Mouse (Mus musculus) frontal cortex, postnatal 36 days (tissue): ENCODE data around the gene Sbsn.
"Not testable (repeated sequence)": the region's sequence is repeated elsewhere in the genome, so short reads cannot be mapped to it uniquely, and the experiment has no call there.

ENCODE experiments used
- DNase-seq, 2 experiments: peaks; one replicate each; pipeline ENCODE4 v3.0.0; 2022; ENCODE audit warnings: low spot score in 2 of 2

The Sbsn gene

GRCm38 (mm10) chr7:30751086-30751669, at the start of gene Sbsn:
Gene Sbsn (plus strand): TSS chr7:30751471.
- DNase-seq: no peak

GRCm38 (mm10) chr7:30706214-30706882, 44.9 kb upstream of the Sbsn start:
- no peak for DNase-seq

- DNase-seq: no peak
Observed at GRCm38 (mm10) chr7:30707441-30707840, 43.8 kb upstream of the Sbsn start.

- no peak for DNase-seq
Observed at GRCm38 (mm10) chr7:30711942-30712341, 39.3 kb upstream of the Sbsn start, which contains the start of gene Atp4a. Gene Atp4a (plus strand): TSS chr7:30712209.

- peak; percentile 33 to 56 for DNase-seq
Observed at GRCm38 (mm10) chr7:30717006-30717715, 34.1 kb upstream of the Sbsn start.

- no peak for DNase-seq
Observed at GRCm38 (mm10) chr7:30717716-30718046, 33.6 kb upstream of the Sbsn start.

GRCm38 (mm10) chr7:30719669-30720068, 31.6 kb upstream of the Sbsn start:
- DNase-seq: no peak

- no peak for DNase-seq
Observed at GRCm38 (mm10) chr7:30721286-30721685, 30.0 kb upstream of the Sbsn start.

- DNase-seq: no peak
Observed at GRCm38 (mm10) chr7:30723274-30723953, 27.9 kb upstream of the Sbsn start.

GRCm38 (mm10) chr7:30728214-30728613, 23.1 kb upstream of the Sbsn start:
- DNase-seq: no peak

- no peak for DNase-seq
Observed at GRCm38 (mm10) chr7:30728739-30729395, 22.4 kb upstream of the Sbsn start.

- peak; percentile 97 to 98 for DNase-seq
Observed at GRCm38 (mm10) chr7:30729396-30730063, 21.7 kb upstream of the Sbsn start, which contains the start of gene Tmem147. Gene Tmem147 (minus strand): TSS chr7:30729540.

- DNase-seq: peak in 1 of 2 experiments; percentile 26
Observed at GRCm38 (mm10) chr7:30730064-30730722, 21.1 kb upstream of the Sbsn start.

- no peak for DNase-seq
Observed at GRCm38 (mm10) chr7:30736211-30736610, 15.1 kb upstream of the Sbsn start.

- DNase-seq: not testable (repeated sequence)
Observed at GRCm38 (mm10) chr7:30742570-30742969, 8.7 kb upstream of the Sbsn start.

- not testable (repeated sequence) for DNase-seq
Observed at GRCm38 (mm10) chr7:30743617-30744016, 7.7 kb upstream of the Sbsn start, which contains the start of gene Gapdhs. Gene Gapdhs (minus strand): TSS chr7:30743681.

- DNase-seq: no peak
Observed at GRCm38 (mm10) chr7:30744022-30744598, 7.2 kb upstream of the Sbsn start.

- DNase-seq: no peak
Observed at GRCm38 (mm10) chr7:30747525-30748204, 3.6 kb upstream of the Sbsn start.

- DNase-seq: no peak
Observed at GRCm38 (mm10) chr7:30749824-30750606, 1.3 kb upstream of the Sbsn start.
